Mouse (Mus musculus) heart, embryonic 12.5 days (tissue): ENCODE measurements at regions not wholly inside any gene's neighbourhood (a gene's known extent, or its start where the extent isn't known, plus 50 kb on each side); places are given as distances from the start of the nearest gene placed in this dataset.

Source experiments
- ATAC-seq: fragments of 200-750 bp; cut with Nextera tagmentation; 2 replicates; pipeline ENCODE4 v1.8.0; 2017; ENCODE audit warnings: moderate TSS enrichment, moderate library complexity; ENCODE audit not compliant: insufficient number of reproducible peaks, low FRiP score
- H3K27ac ChIP-seq: fragments of 300-500 bp; sonication (generic); 2 replicates; pipeline ENCODE4 v1.5.1; 2016; ENCODE audit warnings: mild to moderate bottlenecking, moderate library complexity; ENCODE audit not compliant: poor library complexity, severe bottlenecking
- H3K27me3 ChIP-seq: fragments of 300-500 bp; sonication (generic); replicated peaks from 2 replicates; pipeline ENCODE4 v1.6.1; 2016; ENCODE audit warnings: mild to moderate bottlenecking, moderate library complexity
- H3K36me3 ChIP-seq: fragments of 300-500 bp; sonication (generic); 2 replicates; pipeline ENCODE4 v1.6.1; 2016; ENCODE audit warnings: mild to moderate bottlenecking, moderate library complexity
- H3K4me1 ChIP-seq: fragments of 300-500 bp; sonication (generic); replicated peaks from 2 replicates; pipeline ENCODE4 v1.6.1; 2016; ENCODE audit warnings: mild to moderate bottlenecking
- H3K4me2 ChIP-seq: fragments of 300-500 bp; sonication (generic); 2 replicates; pipeline ENCODE4 v1.6.1; 2016; ENCODE audit warnings: mild to moderate bottlenecking, moderate library complexity
- H3K4me3 ChIP-seq: fragments of 300-500 bp; sonication (generic); 2 replicates; pipeline ENCODE4 v1.5.1; 2016; ENCODE audit warnings: mild to moderate bottlenecking
- H3K9ac ChIP-seq: fragments of 300-500 bp; sonication (generic); 2 replicates; pipeline ENCODE4 v1.6.1; 2016; ENCODE audit warnings: mild to moderate bottlenecking, moderate library complexity
- H3K9me3 ChIP-seq: fragments of 300-500 bp; sonication (generic); replicated peaks from 2 replicates; pipeline ENCODE4 v1.6.1; 2016; ENCODE audit warnings: mild to moderate bottlenecking, moderate library complexity
- WGBS: fragments of 180-500 bp; shearing (Covaris S2); methylation state at CpG from one replicate; pipeline ENCODE4 v1.1.7; 2016; 5-methylcytosine and 5-hydroxymethylcytosine counted together

GRCm38 (mm10) chr6:141141016-141141415 lies 108.1 kb upstream of the Pde3a start:
- Histone ChIP-seq H3K27ac (no peak overlapping the region), H3K4me1 (no peaks in the 10 kb centered on the region), H3K4me3 (no peak overlapping the region), H3K27me3 (no peaks in the 10 kb centered on the region), H3K36me3 (no peaks in the 10 kb centered on the region), H3K9me3 (no peaks in the 10 kb centered on the region), H3K9ac (no peak overlapping the region), H3K4me2 (peak overlapping the region; percentile 31; the same call in 1 of the 2 replicates)
- 45% methylated on average over 22 of the region's 22 CpGs for WGBS
- ATAC-seq, result no peak

GRCm38 (mm10) chr6:141148417-141149169 lies 100.5 kb upstream of the Pde3a start:
- Histone ChIP-seq H3K4me2 (no peak overlapping the region), H3K36me3 (no peaks in the 10 kb centered on the region), H3K27ac (no peak overlapping the region), H3K9ac (no peak overlapping the region), H3K4me1 (no peaks in the 10 kb centered on the region), H3K9me3 (no peaks in the 10 kb centered on the region), H3K4me3 (no peak overlapping the region), H3K27me3 (no peaks in the 10 kb centered on the region)
- 75% methylated on average over 5 of the region's 5 CpGs for whole genome bisulfite sequencing
- ATAC-seq, result no peak

- WGBS, result 79% methylated on average over 12 of the region's 12 CpGs
- H3K9ac ChIP-seq, result no peak overlapping the region
- no peak overlapping the region for H3K4me3 ChIP-seq
- H3K4me2 ChIP-seq, result no peak overlapping the region
- H3K27me3 ChIP-seq, result no peaks in the 10 kb centered on the region
- no peak for ATAC-seq
- H3K4me1 ChIP-seq, result no peaks in the 10 kb centered on the region
- H3K36me3 ChIP-seq, result no peaks in the 10 kb centered on the region
- H3K9me3 ChIP-seq, result no peaks in the 10 kb centered on the region
- H3K27ac ChIP-seq, result no peak overlapping the region
These were observed 99.7 kb upstream of the Pde3a start for GRCm38 (mm10) chr6:141149170-141149917.

DNA sequence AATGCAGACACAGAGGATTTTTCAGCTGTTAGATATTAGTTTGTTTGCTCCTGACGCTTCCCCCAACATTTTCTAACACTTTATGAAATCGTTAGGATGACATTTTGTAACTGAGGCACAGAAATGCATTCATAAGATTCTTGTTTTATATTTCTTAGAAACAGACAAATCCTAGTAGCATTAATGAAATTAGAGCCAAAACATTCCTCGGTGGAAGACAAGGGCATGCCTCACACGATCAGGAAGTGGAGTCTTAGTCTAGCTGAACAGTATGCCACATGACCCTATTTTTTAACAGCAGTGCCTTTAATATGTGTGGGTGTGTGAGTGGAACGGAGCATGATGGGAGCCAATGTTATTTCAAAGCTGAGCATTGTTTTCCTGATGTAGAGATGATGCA lies 89.7 kb upstream of the Pde3a start:
- H3K36me3 ChIP-seq, result no peaks in the 10 kb centered on the region
- H3K27me3 ChIP-seq, result no peaks in the 10 kb centered on the region
- 66% methylated on average over 5 of the region's 5 CpGs for WGBS
- H3K4me3 ChIP-seq, result no peak overlapping the region
- H3K4me2 ChIP-seq, result no peak overlapping the region
- peaks cover 5% of the 10 kb centered on the region; the same call in 1 of the 2 replicates for H3K9me3 ChIP-seq
- no peak overlapping the region for H3K9ac ChIP-seq
- H3K4me1 ChIP-seq, result no peaks in the 10 kb centered on the region
- ATAC-seq, result no peak
- no peak overlapping the region for H3K27ac ChIP-seq

- no peak for ATAC-seq
- 71% methylated on average over 3 of the region's 3 CpGs for WGBS
These were observed 87.3 kb upstream of the Pde3a start for GRCm38 (mm10) chr6:141161626-141162233.

DNA sequence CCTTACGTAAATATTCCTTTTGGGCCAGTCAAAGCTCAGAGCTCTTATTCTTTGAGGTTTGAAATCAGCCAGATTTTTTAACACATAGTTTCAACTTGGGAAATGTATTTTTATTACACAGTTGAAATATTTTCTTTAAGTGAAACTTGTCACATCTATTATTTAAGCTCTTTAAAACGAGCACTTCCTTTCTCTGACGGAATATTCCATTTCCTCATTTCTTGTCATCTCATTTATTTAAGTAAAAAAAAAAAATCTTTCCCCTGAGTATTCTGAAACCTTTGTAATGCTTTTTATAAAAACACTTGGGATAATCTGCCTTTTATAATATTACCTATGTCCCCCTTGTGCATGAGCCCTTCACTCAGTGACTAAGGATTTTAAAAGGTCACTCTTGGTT lies 81.8 kb upstream of the Pde3a start:
- Histone ChIP-seq H3K27ac (no peak overlapping the region), H3K27me3 (no peaks in the 10 kb centered on the region), H3K4me1 (0 out of 2 replicates have a peak, but pooled peaks cover 5% of the 10 kb centered on the region), H3K4me3 (no peak overlapping the region), H3K9ac (no peak overlapping the region), H3K36me3 (no peaks in the 10 kb centered on the region), H3K4me2 (no peak overlapping the region), H3K9me3 (no peaks in the 10 kb centered on the region)
- ATAC-seq, result no peak
- WGBS, result 64% methylated on average over 3 of the region's 3 CpGs

More at GRCm38 (mm10) chr6:141161626-141162233, 87.3 kb upstream of the Pde3a start:
- Histone ChIP-seq H3K27ac (no peak overlapping the region), H3K4me1 (no peaks in the 10 kb centered on the region), H3K9ac (no peak overlapping the region), H3K4me3 (no peak overlapping the region), H3K27me3 (no peaks in the 10 kb centered on the region), H3K4me2 (no peak overlapping the region), H3K9me3 (peaks cover 5% of the 10 kb centered on the region; the same call in 1 of the 2 replicates), H3K36me3 (no peaks in the 10 kb centered on the region)

DNA sequence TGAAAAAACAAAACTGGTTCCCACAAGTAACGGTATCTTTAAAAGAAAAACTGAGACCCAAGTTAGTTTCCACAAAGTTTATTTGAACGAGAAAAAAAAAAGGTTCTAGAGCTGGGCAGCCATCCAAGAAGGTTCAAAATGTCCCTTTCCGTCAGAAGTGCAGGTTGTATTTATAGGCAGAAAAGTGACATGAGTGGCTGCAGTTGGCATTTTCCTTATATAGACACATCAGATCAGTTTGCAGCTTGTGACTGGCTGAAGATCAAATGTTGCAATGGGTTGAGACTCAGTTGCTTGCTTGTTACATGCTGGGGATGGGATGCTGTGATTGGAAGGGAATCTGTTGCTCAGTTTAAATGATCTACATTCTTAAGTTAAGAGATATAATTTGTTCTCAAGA lies 80.7 kb upstream of the Pde3a start:
- H3K27ac ChIP-seq, result no peak overlapping the region
- no peak for ATAC-seq
- H3K36me3 ChIP-seq, result no peaks in the 10 kb centered on the region
- no peaks in the 10 kb centered on the region for H3K27me3 ChIP-seq
- WGBS, result 38% methylated on average over 3 of the region's 3 CpGs
- no peak overlapping the region for H3K9ac ChIP-seq
- 0 out of 2 replicates have a peak, but pooled peaks cover 5% of the 10 kb centered on the region for H3K4me1 ChIP-seq
- no peak overlapping the region for H3K4me2 ChIP-seq
- no peaks in the 10 kb centered on the region for H3K9me3 ChIP-seq
- H3K4me3 ChIP-seq, result no peak overlapping the region

DNA sequence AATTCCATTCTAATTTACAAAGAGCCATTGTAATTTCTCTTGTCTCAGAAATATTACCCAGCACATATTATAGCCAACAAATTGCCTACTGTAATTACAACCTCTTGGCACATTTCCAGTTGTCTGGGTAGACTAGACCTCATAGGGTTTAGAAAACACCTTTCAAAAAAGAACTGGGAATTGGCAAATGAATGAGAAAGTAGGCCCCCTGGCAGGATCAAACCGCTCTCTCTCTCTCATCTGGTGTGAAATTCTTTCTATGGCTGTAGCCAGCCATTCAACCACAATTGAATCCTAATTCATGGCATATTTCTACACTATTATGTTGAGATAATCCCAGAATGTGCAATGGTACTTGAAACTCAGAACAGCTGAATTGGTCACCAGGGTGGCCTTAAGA lies 65.3 kb upstream of the Pde3a start:
- no peaks in the 10 kb centered on the region; the same call in 1 of the 2 replicates for H3K4me1 ChIP-seq
- no peak overlapping the region for H3K27ac ChIP-seq
- H3K4me3 ChIP-seq, result no peak overlapping the region
- no peak overlapping the region for H3K4me2 ChIP-seq
- H3K27me3 ChIP-seq, result no peaks in the 10 kb centered on the region
- no peak overlapping the region for H3K9ac ChIP-seq
- ATAC-seq, result no peak
- H3K36me3 ChIP-seq, result no peaks in the 10 kb centered on the region
- WGBS, result 72% methylated on average over 1 of the region's 1 CpGs
- no peaks in the 10 kb centered on the region for H3K9me3 ChIP-seq

GRCm38 (mm10) chr6:141188036-141188435 lies 61.0 kb upstream of the Pde3a start:
- H3K9me3 ChIP-seq, result no peaks in the 10 kb centered on the region
- H3K9ac ChIP-seq, result no peak overlapping the region
- no peak overlapping the region for H3K4me3 ChIP-seq
- H3K36me3 ChIP-seq, result no peaks in the 10 kb centered on the region
- H3K27me3 ChIP-seq, result no peaks in the 10 kb centered on the region
- no peak for ATAC-seq
- H3K4me1 ChIP-seq, result no peaks in the 10 kb centered on the region; the same call in 1 of the 2 replicates
- H3K4me2 ChIP-seq, result no peak overlapping the region
- H3K27ac ChIP-seq, result no peak overlapping the region
- WGBS, result 25% methylated on average over 3 of the region's 3 CpGs

DNA sequence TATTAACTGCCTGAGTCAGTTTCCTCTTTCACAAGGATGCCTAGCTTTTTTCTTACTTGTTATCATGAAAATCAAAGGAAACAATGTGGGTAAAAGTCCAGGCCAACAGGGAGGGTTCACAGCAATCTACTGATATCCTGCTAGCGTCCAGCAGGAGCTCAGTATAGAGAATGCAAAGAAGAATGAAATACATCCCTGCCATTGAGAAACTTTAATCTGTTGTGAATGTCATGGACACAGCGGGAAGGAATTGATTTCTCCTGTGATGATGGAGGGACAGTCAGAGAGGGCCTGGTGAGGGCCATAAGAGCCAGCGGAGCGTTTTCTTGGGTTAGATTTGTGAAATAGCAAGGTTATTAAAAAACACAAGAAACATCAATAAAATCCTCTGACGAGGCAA lies 60.0 kb upstream of the Pde3a start:
- Histone ChIP-seq H3K27me3 (no peaks in the 10 kb centered on the region), H3K27ac (no peak overlapping the region), H3K4me2 (no peak overlapping the region), H3K4me3 (no peak overlapping the region), H3K4me1 (no peaks in the 10 kb centered on the region; the same call in 1 of the 2 replicates), H3K36me3 (no peaks in the 10 kb centered on the region), H3K9me3 (no peaks in the 10 kb centered on the region), H3K9ac (no peak overlapping the region)
- WGBS, result 73% methylated on average over 5 of the region's 5 CpGs
- ATAC-seq, result no peak

GRCm38 (mm10) chr6:141189701-141190100 lies 59.4 kb upstream of the Pde3a start:
- no peak overlapping the region for H3K4me3 ChIP-seq
- no peaks in the 10 kb centered on the region; the same call in 1 of the 2 replicates for H3K4me1 ChIP-seq
- H3K4me2 ChIP-seq, result no peak overlapping the region
- H3K27ac ChIP-seq, result no peak overlapping the region
- 71% methylated on average over 3 of the region's 3 CpGs for WGBS
- H3K36me3 ChIP-seq, result no peaks in the 10 kb centered on the region
- H3K27me3 ChIP-seq, result no peaks in the 10 kb centered on the region
- H3K9ac ChIP-seq, result no peak overlapping the region
- no peak for ATAC-seq
- H3K9me3 ChIP-seq, result no peaks in the 10 kb centered on the region
